Mouse (Mus musculus) forebrain, embryonic 15.5 days (tissue): Measurements from ENCODE around the gene Zic1. TPM values are rescaled to one million over a fixed set of nuclear protein-coding genes. Genes with fewer than 3 reads are reported as not detected.
A peak's percentile ranks its signal among the peaks of the same experiment; 100 is the strongest.

Experiments
- ATAC-seq: fragments of 200-750 bp; cut with Nextera tagmentation; replicated peaks from 2 replicates; pipeline ENCODE4 v1.8.0; 2017; ENCODE audit warnings: mild to moderate bottlenecking, moderate TSS enrichment, moderate library complexity
- H3K27ac ChIP-seq: fragments of 300-500 bp; sonication (generic); replicated peaks from 2 replicates; pipeline ENCODE4 v1.5.1; 2015; ENCODE audit warnings: mild to moderate bottlenecking, inconsistent platforms
- H3K27me3 ChIP-seq: fragments of 300-500 bp; sonication (generic); 2 replicates; pipeline ENCODE4 v1.6.1; 2015; ENCODE audit warnings: inconsistent platforms
- H3K36me3 ChIP-seq: fragments of 300-500 bp; sonication (generic); 2 replicates; pipeline ENCODE4 v1.6.1; 2015; ENCODE audit warnings: mild to moderate bottlenecking, inconsistent platforms
- H3K4me1 ChIP-seq: fragments of 300-500 bp; sonication (generic); 2 replicates; pipeline ENCODE4 v1.6.1; 2015; ENCODE audit warnings: inconsistent platforms
- H3K4me2 ChIP-seq: fragments of 300-500 bp; sonication (generic); replicated peaks from 2 replicates; pipeline ENCODE4 v1.6.1; 2015; ENCODE audit warnings: mild to moderate bottlenecking, inconsistent platforms
- H3K4me3 ChIP-seq: fragments of 300-500 bp; sonication (generic); 2 replicates; pipeline ENCODE4 v1.5.1; 2015; ENCODE audit warnings: mild to moderate bottlenecking, inconsistent platforms
- H3K9ac ChIP-seq: fragments of 300-500 bp; sonication (generic); replicated peaks from 2 replicates; pipeline ENCODE4 v1.6.1; 2015; ENCODE audit warnings: mild to moderate bottlenecking, inconsistent platforms
- H3K9me3 ChIP-seq: fragments of 300-500 bp; sonication (generic); 2 replicates; pipeline ENCODE4 v1.6.1; 2016; ENCODE audit warnings: inconsistent platforms
- WGBS: fragments of 180-500 bp; shearing (Covaris S2); methylation state at CpG from one replicate; pipeline ENCODE4 v1.1.7; 2015; ENCODE audit warnings: mixed read lengths; 5-methylcytosine and 5-hydroxymethylcytosine counted together
- polyA plus RNA-seq: library from polyadenylated mRNA; unstranded; fragments of >200 nt; fragmentation: Nextera tagmentation; extraction: Ambion mirVana; gene quantifications from 2 replicates; pipeline ENCODE4 v1.2.1, GENCODE M21; 2015

Gene Zic1
- polyA plus RNA-seq, 1 experiment from 2014 or later, result 9.6 TPM

DNA sequence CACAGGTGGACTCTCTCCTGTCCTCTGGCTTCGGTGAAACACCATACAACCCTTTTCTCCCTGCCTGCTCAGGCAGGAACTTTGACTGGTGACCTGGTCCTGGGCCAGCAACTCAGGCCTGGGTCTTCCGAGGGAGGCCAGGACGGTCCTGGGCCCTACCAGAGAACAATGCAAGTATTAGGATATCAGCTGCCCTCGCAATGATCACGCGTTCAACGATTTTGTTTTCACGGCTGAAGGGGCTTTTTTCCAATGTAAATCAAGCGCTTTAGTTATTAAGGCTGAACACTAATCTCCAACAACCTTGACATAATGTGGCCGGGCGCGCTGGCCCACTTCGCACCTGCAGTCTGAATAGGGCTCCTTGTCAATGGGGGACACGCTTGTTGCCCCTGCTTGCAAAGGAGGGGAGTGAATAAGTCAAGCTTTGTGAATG, 28.6 kb upstream of the Zic1 start:
- Histone ChIP-seq H3K4me2 (no peak overlapping the region), H3K27me3 (peaks cover 91% of the 10 kb centered on the region), H3K4me3 (no peak overlapping the region), H3K27ac (peak overlapping the region; percentile 47; the same call in 1 of the 2 replicates), H3K9me3 (no peaks in the 10 kb centered on the region), H3K4me1 (0 out of 2 replicates have a peak, but pooled peaks cover 4% of the 10 kb centered on the region), H3K36me3 (no peaks in the 10 kb centered on the region), H3K9ac (no peak overlapping the region)
- WGBS, result 2% methylated on average over 14 of the region's 14 CpGs
- ATAC-seq, result no peak

DNA sequence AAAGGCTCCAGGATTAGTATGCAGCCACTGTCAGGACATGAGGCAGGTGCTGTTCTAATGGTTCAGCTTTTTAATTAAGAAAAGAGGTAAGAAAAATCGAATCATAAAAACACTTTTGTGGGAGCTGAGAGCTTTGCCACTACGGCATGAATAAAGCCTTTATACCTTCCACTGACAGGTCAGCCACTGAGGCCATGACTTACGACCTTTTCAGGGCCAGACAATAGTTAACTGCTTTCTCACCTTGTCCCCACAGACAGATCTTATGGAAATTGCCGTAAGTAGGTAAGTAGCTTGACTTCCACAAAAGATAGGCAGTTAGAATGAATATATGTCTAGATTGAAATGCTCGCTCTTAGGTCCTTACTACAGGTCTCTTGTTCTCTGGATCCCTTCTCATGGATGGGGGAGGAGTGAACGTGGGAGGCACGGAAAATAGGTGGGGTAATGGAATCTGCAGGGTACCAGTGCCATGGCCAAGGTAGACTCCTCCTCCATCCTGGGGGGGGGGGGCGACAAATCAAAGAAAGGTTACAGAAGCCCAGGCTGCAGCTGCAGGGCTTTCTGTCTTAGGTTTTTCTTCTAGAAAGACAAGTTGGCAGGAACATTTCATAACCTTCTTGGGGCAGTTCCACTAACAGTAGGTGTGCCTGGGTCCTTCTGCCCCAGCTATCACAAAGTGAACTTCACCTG, 27.9 kb upstream of the Zic1 start:
- H3K4me3 ChIP-seq, result no peak overlapping the region
- no peaks in the 10 kb centered on the region for H3K9me3 ChIP-seq
- H3K36me3 ChIP-seq, result no peaks in the 10 kb centered on the region
- H3K4me1 ChIP-seq, result 0 out of 2 replicates have a peak, but pooled peaks cover 4% of the 10 kb centered on the region
- WGBS, result 13% methylated on average over 8 of the region's 8 CpGs
- no peak; the same call in 1 of the 2 replicates for ATAC-seq
- peaks cover 92% of the 10 kb centered on the region for H3K27me3 ChIP-seq
- peak overlapping the region; percentile 47; the same call in 1 of the 2 replicates for H3K27ac ChIP-seq
- no peak overlapping the region for H3K9ac ChIP-seq
- no peak overlapping the region for H3K4me2 ChIP-seq

DNA sequence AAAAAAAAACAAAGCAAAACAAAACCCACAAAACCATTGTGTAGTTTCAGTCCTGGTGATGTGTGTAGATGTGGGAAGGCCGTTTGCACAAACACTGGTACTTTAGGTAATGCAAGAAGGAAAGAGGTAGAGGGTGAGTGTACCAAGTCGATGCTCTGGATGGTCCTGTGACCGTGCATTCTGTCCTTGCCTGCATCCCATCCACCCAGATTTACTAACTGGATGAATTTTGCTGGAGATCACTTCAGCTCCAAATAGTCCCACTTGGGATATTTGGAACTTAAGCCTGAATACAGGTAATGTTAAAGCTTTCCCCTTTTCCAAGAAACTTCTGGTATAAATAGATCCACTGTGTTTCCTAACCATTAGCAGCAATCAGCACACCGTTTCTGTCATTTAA, 22.6 kb upstream of the Zic1 start:
- Histone ChIP-seq H3K27ac (no peak overlapping the region; the same call in 1 of the 2 replicates), H3K9ac (no peak overlapping the region), H3K4me3 (no peak overlapping the region), H3K9me3 (no peaks in the 10 kb centered on the region), H3K4me2 (no peak overlapping the region), H3K4me1 (peaks cover 23% of the 10 kb centered on the region), H3K27me3 (peaks cover 96% of the 10 kb centered on the region), H3K36me3 (no peaks in the 10 kb centered on the region)
- no peak for ATAC-seq
- WGBS, result 12% methylated on average over 4 of the region's 4 CpGs

DNA sequence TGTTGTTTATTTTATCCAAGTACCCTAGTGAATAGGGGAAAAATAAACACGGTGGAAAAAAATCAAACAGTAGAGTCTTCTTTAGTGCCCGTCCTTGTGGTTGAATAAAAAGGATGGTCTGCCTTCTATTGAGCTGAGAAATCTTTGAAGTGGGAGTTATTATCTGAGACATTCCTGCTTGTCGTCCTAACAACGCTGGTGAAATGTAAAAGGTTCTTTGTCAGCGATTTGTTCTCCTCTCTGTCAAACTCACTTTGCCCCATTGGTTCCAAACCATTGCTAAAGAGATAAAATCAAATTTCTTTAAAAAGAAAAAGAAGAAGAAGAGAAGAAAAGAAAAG, 22.1 kb upstream of the Zic1 start:
- ATAC-seq, result no peak
- Histone ChIP-seq H3K9me3 (no peaks in the 10 kb centered on the region), H3K4me3 (no peak overlapping the region), H3K4me1 (peaks cover 23% of the 10 kb centered on the region), H3K36me3 (no peaks in the 10 kb centered on the region), H3K4me2 (peak overlapping the region; percentile 30; the same call in 1 of the 2 replicates), H3K27ac (peak overlapping the region; percentile 91; the same call in 1 of the 2 replicates), H3K27me3 (peaks cover 96% of the 10 kb centered on the region), H3K9ac (no peak overlapping the region)
- WGBS, result 6% methylated on average over 5 of the region's 5 CpGs

DNA sequence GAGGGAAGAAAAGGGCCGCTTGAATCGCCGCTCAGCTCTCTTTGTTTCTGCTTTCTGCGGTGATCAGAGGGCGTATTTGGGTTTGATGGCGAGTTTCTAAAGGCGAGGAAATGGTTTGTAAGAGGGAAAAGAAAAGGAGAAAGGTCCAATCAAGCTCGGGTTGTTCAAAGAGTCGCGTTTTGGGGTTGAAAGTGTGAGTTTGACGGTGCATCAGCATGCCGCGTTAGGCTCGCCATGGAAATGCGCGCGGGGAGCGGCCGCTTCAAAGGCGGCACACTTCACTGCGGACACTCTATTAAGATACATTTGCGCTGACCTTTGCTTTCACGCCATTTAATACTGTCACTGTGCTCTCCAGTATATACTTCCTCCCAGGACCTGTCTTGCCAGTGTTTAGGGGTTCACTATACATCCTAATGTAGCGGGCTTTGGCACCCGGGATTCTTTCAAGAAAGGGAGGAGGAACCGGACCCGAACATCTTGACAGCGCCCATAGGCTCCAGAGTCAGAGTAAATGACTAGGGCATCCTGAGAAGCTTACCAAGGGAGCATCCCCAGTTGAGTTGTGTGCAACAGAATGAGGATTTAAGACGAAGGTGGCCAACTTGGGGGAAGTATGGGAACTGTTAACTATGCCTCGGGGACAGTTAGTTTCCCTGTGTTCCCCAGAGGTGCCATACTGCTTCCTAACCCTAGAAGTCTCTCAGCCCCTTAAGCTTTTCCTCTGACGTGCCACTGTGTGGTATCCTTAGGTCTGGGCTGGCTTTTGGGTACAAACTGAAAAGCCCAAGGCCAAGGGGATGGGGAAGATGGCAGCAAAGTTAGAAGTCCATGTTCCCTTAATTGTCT, 21.5 kb upstream of the Zic1 start:
- Histone ChIP-seq H3K27me3 (peaks cover 96% of the 10 kb centered on the region), H3K4me3 (peak overlapping the region; percentile 14), H3K4me1 (peaks cover 23% of the 10 kb centered on the region), H3K36me3 (no peaks in the 10 kb centered on the region), H3K9ac (peak overlapping the region; percentile 9; the same call in 1 of the 2 replicates), H3K27ac (peak overlapping the region; percentile 91), H3K9me3 (no peaks in the 10 kb centered on the region), H3K4me2 (peak overlapping the region; percentile 30)
- 1% methylated on average over 31 of the region's 31 CpGs for WGBS
- ATAC-seq, result peak; percentile 26; the same call in 1 of the 2 replicates

DNA sequence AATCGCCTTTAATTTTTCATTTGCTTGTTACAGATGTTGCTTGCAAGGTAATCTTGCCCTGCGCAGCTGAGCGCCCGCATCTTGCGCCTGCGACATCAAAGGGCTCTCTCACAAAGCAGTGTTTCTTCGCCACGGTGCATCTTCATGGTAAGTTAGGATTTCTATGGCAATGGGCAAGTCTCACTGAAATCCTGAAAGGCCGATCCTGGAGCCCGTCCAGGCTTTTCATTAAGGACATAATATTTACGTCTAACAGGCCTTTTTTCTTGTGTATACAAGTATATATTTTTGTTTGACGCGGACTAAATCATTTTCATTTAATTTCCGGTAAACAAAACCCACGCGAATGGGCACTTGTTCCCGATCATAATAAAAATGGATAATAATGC, 20.9 kb upstream of the Zic1 start:
- no peaks in the 10 kb centered on the region for H3K9me3 ChIP-seq
- peaks cover 27% of the 10 kb centered on the region for H3K4me1 ChIP-seq
- no peak for ATAC-seq
- H3K4me3 ChIP-seq, result peak overlapping the region; percentile 14; the same call in 1 of the 2 replicates
- peak overlapping the region; percentile 91 for H3K27ac ChIP-seq
- H3K27me3 ChIP-seq, result peaks cover 96% of the 10 kb centered on the region
- H3K9ac ChIP-seq, result 0 out of 2 replicates have a peak overlapping the region, but pooled peaks have one; percentile 9
- 5% methylated on average over 17 of the region's 17 CpGs for WGBS
- peak overlapping the region; percentile 30; the same call in 1 of the 2 replicates for H3K4me2 ChIP-seq
- H3K36me3 ChIP-seq, result no peaks in the 10 kb centered on the region

DNA sequence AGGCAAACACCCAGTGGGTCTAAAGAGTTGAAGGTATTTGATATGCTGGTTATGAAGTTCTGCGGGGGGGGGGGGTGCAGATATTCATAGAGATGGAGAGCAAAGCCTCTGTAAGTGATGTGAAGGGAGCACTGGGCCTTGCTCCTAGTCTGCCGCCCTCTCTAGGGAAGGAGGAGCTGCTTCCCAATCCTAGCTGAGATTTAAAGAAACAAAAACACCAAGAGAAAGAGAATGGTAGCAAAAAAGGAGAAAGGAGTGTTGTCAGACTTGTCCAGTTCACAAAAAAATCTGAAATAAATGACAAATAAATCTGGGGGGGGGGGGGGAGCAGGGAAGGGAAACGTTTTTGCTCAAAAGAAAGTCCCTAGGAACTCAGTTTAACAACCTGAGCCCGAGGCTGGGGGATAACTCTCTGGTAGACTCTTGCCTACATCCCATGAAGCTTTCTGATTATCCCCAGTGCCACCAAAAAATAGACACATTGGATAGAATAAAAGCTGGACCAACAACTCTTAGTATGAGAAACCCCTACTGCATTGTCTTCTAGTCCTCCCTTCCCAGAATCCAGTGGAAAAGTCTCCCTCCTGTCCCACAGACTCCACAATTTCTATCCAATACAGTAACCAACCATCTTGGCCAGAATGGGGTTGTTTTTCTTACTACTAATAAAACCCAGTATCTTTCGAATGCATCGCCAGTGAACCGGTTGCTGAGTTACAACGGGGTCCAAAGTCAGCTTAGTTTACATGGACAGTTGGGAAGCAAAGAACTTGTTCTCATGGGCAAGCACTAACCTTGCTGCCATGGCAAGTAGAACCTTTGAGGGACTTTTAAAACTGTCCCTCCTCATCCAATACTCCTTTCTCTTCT, 20.2 kb upstream of the Zic1 start:
- Histone ChIP-seq H3K4me3 (no peak overlapping the region), H3K9ac (no peak overlapping the region), H3K9me3 (no peaks in the 10 kb centered on the region), H3K36me3 (no peaks in the 10 kb centered on the region), H3K27me3 (peaks cover 90% of the 10 kb centered on the region), H3K4me2 (no peak overlapping the region), H3K4me1 (peaks cover 33% of the 10 kb centered on the region), H3K27ac (peak overlapping the region; percentile 91)
- no peak for ATAC-seq
- 8% methylated on average over 8 of the region's 8 CpGs for WGBS

DNA sequence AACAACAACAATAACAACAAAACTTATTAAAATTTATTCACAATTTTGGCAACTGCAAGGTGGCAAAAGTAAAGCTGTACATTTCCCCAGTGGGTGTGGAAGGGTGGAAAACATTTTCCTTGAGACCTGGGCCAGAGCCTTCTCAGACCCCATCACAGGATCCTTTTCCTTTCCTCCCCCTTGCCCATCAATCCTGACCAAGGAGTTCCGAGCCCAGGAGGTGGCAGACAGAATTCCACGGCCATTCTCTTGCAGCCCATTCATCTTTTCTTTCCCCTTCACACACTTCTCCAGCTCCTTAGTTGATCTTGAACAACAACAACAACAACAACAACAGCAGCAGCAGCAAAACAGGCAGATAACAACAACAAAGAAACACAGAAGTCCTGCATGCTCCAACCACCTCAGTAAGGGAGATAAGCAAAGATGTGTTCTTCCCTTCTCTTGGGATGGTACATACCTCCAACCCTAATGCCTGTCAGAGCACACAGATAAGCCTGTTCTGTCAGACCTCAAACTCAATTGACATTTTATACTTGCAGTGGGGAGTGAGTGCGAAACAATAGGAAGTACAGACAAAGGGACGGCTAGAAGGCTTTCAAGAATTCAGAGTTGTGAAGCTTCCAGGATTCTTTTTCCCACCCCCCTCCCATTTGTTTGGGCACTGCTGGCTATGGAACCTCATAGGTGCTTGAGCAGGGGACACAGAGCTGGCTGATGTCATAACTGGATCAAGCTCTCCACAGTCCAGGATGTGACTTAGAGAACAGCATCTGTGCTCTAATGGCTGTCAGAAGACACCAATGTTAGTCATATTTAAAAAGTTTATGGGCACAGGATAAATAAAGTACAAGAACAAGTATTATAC, 19.3 kb upstream of the Zic1 start:
- no peaks in the 10 kb centered on the region for H3K9me3 ChIP-seq
- no peaks in the 10 kb centered on the region for H3K36me3 ChIP-seq
- peaks cover 33% of the 10 kb centered on the region for H3K4me1 ChIP-seq
- H3K9ac ChIP-seq, result 0 out of 2 replicates have a peak overlapping the region, but pooled peaks have one; percentile 3
- no peak for ATAC-seq
- peak overlapping the region; percentile 91 for H3K27ac ChIP-seq
- H3K4me2 ChIP-seq, result no peak overlapping the region
- H3K27me3 ChIP-seq, result peaks cover 88% of the 10 kb centered on the region
- 27% methylated on average over 4 of the region's 4 CpGs for WGBS
- H3K4me3 ChIP-seq, result no peak overlapping the region

DNA sequence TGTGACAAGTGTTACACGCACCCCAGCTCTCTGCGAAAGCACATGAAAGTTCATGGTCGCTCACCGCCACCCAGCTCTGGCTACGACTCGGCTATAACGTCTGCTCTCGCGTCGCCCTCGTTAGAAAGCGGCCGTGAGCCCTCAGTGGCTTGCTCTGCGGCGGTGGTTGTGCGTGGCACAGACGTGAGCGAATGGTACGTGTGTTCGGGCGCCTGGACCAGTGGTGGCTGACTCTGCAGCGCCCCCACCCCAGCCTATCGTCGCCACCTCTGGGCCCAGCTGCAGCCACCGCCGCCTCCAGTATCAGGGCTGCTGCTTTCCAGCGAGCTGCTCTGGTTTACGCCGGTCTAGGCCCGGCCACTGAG, 18.5 kb upstream of the Zic1 start:
- WGBS, result 2% methylated on average over 30 of the region's 30 CpGs
- H3K36me3 ChIP-seq, result no peaks in the 10 kb centered on the region
- peak overlapping the region; percentile 91 for H3K27ac ChIP-seq
- peaks cover 33% of the 10 kb centered on the region for H3K4me1 ChIP-seq
- peaks cover 88% of the 10 kb centered on the region for H3K27me3 ChIP-seq
- no peaks in the 10 kb centered on the region for H3K9me3 ChIP-seq
- peak overlapping the region; percentile 18 for H3K4me3 ChIP-seq
- peak; percentile 24 for ATAC-seq
- peak overlapping the region; percentile 36; the same call in 1 of the 2 replicates for H3K9ac ChIP-seq
- peak overlapping the region; percentile 74 for H3K4me2 ChIP-seq

DNA sequence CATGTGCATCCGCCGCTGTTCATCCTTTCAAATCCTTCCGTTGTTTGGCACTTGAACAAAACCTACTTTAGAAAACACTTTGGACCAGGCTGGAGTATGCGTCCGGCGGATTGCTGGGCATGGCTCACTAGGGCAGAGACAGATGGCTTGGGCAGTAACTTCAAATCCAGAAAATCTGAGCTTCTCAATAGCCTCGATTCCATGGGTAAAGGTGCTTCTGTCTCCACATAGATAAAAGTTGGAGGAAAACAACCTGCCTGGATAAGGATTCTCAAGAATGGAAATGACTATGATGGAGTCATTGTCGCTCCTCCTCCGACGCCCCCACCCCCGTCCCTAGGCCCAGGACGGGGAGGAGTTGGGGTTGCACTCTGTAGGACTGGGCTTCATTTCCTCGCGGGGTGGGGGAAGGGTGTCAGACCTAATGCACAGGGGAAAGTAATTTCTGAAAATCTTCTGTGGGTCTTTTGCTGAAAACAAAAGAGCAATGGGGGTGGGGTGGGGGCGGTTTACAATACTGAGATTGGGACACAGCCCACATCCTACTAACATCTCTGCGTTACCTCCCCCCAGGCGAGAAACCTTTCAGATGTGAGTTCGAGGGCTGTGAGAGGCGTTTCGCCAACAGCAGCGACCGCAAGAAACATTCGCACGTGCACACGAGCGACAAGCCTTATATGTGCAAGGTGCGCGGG, 18.0 kb upstream of the Zic1 start:
- H3K36me3 ChIP-seq, result no peaks in the 10 kb centered on the region
- peaks cover 87% of the 10 kb centered on the region for H3K27me3 ChIP-seq
- peak; percentile 41 for ATAC-seq
- peak overlapping the region; percentile 19 for H3K4me3 ChIP-seq
- H3K4me2 ChIP-seq, result peak overlapping the region; percentile 74
- peak overlapping the region; percentile 91 for H3K27ac ChIP-seq
- 3% methylated on average over 28 of the region's 28 CpGs for WGBS
- H3K4me1 ChIP-seq, result peaks cover 37% of the 10 kb centered on the region
- no peaks in the 10 kb centered on the region for H3K9me3 ChIP-seq
- 0 out of 2 replicates have a peak overlapping the region, but pooled peaks have one; percentile 36 for H3K9ac ChIP-seq
